Mouse (Mus musculus) heart, adult 8-10 months (tissue): Measurements from ENCODE around the gene Itpk1. TPM values are rescaled to one million over a fixed set of nuclear protein-coding genes. Genes with fewer than 3 reads are reported as not detected.

Source experiments
- DNase-seq: peaks from one replicate; pipeline ENCODE4 v3.0.0; 2022; ENCODE audit warnings: low spot score
- total RNA-seq, 4 experiments: library from RNA; stranded (reverse); gene quantifications; 2 replicates each; pipeline ENCODE4 v1.2.4; 2022

Itpk1 gene
- total RNA-seq, 4 experiments from 2014 or later: 6.9 to 8.0 (median 7.6) TPM

DNA sequence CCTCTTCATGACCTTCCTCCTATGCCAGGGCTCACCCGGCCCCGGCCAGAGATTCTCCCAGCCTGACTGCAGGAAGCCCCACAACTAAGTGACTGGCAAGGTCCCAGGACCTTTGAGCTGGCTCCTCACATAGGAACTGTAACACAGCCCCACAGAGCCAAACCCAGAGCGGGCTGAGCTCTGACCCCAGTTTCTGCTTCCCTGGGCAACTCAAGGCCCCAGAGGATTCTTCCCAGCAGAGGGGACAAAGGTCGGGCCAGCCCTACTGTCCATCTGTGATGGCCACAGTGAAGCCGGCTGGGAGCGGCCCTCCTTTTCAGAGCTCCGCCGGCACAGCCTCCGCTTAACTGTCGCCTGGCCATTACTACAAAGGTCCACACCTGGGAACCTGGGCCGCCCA lies 13.6 kb downstream of the Itpk1 start:
- DNase-seq: no peak

DNA sequence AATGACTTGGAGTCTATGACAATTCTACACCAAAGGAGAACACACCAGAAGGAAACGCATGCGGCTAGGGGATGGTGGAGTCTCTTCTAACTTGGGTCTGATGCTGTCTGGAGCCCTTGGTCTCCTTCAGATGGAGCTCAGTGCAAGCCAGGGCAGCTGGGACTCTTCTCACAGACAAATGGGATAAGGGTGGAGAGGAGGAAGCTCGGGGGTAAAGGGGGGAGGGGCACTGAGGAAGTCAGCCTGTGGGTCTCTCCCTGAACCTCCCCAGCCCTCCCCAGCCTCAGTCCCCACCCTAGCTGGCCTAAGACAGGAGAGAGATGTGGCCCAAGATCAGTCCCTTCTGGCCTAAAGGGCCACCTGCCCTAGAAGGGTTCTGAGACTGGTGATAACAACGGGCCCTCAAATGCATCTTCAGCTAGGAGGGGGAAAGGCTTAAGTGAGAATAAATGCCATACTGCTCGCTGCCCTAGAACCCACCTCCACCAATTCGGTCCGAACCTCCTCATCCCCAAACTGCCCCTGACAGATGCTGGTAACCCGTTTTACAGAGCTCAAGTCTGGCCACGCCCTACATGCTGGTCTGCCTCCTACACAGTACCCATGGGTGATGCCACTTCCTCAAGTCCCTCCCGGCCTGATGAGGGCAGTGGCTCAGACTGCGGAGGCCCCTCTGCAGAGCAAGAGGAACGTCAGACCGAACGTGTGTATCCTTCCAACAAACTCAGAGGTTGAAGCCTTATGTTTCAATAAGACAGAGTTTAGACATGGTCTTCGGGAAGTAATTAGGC lies 14.8 kb downstream of the Itpk1 start:
- no peak for DNase-seq

DNA sequence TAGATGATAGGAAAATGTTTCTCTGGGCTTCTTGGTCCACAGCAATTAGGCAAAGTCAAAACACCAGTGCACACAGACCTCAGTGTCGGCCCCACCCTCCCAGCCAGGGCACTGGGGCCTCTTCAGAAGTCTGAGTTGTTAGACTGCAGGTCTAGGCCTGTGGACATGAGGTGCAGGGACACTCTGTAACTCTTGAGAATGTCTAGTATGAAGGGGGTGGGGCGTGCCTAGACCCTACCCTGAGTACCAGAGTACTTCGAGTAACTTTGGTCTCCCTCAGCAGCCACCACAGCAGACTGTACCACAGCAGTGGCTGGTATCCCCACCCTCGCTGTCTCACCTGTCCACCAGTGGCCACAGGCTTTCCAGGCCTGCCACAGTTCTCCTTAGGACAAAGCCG lies 18.4 kb downstream of the Itpk1 start:
- no peak for DNase-seq

DNA sequence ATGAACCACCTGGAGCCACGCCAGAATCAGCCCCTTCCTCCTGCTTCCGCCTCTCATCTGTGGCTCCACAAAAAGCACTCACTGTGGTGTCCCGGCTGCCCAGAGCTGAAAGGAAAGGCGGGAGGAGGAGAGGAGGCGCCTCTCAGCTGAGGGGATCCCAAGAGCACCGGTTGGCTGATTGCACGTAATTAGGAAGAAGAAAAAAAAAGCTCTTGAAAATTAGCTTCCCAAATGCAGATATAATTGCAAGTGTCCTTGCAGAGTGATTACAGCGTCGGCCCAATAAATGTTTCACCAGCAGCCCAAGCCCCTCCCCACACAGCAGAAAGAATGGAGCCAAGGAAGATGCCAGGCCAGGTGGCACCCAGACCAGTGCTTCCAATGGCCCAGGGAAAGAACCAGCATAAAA lies 19.2 kb downstream of the Itpk1 start:
- no peak for DNase-seq

DNA sequence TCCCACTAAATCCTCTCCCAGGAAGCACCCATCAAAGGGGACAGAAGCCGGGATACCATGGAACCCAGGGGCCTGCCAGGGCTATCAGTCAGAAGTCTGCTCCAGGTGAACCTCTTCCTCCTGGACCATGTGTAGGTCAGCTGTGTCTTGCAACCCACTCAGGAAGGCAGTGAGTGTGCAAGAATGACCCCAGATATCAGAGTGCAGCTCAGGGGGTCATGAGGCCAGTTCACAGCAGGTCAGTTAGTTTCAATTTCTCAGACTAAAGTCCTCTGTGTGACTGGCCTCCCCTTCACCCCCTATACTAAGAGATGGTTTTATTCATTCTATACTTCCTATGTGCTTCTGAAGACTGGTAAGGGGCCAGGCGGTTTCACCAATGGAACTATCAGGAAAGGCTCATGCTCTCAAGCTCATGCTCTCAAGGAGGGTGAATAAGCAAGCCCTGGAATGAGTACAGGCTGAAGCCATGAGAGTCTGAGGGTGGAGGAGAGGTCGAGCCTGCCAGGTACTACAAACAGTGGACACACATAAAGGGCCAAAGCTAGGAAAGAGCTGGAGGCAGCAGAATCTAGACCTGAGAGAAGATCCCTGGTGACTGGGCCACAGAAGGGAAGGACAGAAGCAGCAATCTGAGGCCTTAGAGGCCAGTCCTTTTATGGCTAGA lies 19.9 kb downstream of the Itpk1 start:
- DNase-seq: no peak

DNA sequence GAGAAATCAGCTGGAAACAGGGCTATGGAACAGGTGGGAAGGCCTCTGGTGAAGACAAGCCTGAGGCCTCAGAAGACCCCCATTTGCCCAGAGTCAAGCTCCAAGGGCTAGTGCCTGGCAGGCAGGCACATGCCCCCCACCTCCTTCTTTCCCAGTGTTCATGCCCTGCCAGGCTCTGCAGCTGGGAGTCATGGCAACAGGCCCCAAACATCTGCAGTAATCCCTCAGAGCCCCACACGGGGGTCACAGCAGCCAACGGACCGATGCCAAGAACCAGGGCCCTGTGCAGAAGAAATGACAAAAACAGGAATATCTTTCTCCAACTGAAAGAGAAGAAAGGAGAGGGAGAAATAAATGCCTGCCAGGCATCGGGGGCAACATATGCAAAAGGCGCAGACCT lies 20.8 kb downstream of the Itpk1 start:
- no peak for DNase-seq

DNA sequence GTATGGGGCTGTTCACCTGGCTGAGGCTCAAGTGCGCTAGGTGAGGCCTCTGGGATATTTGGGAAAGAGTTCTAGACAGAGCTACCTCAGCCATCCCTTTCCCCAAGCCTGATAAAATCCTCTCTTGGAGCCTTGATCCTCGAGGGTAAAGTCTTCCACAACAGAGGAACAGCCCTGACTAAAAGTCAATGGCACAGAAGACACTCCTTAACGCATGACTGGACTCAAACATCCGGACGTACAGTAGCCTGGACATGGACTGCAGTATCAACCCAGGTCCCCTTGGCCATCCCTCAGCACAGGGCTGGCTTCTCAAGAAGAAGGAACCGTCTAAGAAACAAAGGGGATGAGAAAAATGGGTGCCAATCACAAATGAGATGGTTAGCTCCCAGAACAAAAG lies 21.3 kb downstream of the Itpk1 start:
- no peak for DNase-seq

DNA sequence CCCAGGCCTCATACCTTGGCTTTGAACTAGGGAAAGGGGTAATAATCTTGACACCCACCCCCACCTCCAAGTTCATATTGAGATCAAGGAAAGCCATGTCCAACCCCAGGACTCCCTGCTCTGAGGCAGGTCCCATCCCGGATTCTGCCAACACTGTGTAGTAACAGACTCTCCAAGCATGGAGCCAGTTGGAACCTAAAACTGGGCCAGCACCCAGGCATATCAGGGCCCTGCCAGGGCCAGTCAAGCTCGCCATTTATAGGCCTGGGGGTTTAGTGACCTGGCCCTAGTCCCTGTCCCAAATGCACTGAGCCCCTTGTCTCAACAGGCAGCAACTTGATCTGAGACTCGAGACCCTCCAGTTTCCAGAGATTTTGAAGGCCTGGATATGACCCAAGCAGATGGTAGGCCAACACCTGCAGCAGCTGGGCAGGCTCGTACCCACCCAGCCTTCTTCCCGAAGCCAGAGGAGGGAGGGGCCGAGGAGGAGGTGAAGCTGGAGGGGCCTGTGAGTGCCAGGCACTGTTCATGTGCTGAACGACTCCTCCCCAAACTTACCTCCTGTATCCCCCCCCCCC lies 21.9 kb downstream of the Itpk1 start:
- DNase-seq: no peak

DNA sequence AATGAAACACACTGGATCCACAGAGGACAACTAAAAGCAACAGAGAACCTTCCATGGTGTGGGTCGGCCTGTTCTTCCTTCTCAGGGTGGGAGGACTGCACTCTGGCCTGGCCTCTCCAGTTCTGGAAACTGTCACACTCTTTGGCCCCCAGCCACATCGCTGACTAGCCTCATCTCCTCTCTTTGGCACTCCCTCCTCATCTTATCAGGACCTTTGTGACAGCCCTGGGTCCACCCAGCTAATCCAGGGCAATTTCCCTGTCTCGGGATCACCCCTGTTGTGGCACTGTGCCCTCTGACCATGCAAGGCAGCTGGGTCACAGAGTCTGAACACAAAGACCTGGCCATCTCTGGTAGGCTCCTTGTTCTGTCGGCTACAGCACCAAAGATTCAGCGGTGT lies 22.6 kb downstream of the Itpk1 start:
- DNase-seq: no peak

DNA sequence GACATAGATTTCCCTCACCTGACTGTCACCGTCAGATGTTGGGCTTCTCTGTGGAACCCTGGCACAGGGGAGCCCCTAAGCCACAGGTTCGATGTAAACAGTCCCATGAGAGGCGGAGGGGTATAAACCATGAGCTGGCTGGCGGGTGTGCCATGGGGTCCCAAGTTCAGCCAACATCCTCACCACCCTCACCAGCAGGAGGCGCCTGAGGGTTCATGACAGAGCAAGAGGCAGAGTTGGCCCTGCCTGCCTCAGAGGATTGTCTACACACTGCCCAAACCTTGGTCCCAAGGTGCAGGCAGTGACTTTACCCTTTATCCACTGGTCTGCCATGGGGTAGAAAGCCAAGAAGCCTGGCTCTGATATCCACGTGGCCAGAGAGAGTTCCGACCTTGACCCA lies 23.1 kb downstream of the Itpk1 start:
- no peak for DNase-seq

DNA sequence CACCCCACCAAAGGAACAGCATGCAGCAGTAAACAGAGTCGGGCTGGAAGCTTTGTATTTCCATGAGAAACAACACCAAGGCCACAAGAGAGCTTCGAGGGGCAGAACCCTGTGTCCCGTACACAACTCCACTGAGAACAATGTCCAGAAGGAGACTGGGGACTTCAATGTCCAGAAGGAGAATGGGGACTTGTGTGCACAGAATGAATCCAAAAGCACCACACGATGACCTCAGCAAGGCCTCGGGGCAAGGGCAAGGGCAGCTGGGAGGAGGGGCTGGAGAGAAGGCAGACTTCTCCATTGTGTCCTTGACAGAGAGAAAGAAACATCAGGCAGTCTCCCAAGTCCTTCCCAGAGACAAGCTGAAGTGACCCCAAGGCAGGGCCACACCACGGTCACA lies 25.9 kb downstream of the Itpk1 start:
- DNase-seq: no peak

DNA sequence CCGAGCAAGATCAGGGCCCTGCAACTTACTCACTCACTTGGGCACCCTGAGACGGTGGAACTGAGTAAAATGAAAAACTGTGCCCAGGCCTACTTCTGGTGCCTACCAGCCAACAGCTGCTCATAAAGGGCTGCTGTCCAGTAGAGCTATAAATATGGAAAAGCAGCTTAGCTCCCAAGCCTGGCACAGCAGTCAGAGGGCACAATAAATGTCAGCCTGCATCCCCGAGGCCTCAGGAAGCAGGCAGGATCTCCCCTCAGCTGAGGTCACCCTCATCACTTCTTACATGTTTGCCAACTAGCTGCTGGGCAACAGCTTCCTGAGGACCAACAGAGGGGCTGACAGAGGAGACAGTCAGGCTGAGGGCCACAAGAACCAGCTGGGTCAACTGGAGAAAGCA lies 27.6 kb downstream of the Itpk1 start:
- no peak for DNase-seq

DNA sequence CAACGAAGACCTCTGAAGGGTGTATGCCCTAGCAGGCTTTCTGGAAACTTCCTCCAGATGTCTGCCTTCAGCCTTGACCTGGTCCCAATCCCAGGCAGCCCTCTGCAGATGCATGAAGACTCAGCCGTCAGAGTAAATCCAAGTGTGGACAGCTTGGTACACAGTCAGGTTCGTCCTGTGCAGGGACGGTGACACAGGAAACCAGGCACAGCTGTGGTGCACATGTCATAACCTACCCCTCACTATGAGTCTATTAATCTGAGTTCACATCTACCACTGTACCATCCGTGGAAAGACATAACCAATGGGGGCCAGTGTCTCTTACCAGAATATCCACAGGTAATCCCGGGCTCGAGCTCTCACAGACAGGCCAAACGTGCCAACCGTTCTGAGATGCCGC lies 30.2 kb downstream of the Itpk1 start:
- no peak for DNase-seq

DNA sequence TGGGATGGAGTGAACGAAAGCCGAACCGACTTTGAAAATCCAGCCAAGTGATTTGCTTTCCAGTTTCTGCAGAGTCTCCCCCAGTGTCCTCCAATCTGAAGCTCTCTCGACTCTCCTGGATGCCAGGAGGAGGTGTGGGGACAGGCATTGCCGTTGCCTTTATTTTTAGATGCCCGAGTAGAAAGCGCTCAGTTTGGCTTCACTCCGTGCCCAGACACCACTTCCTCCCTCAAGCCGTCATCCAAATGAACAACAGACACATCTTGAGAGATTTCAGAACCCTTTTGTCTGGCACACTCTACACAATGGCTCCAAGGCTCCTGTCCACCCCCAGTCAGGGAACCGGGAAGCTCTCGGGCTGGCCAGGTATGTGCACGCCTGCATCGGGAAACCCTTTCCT lies 30.6 kb downstream of the Itpk1 start:
- no peak for DNase-seq

DNA sequence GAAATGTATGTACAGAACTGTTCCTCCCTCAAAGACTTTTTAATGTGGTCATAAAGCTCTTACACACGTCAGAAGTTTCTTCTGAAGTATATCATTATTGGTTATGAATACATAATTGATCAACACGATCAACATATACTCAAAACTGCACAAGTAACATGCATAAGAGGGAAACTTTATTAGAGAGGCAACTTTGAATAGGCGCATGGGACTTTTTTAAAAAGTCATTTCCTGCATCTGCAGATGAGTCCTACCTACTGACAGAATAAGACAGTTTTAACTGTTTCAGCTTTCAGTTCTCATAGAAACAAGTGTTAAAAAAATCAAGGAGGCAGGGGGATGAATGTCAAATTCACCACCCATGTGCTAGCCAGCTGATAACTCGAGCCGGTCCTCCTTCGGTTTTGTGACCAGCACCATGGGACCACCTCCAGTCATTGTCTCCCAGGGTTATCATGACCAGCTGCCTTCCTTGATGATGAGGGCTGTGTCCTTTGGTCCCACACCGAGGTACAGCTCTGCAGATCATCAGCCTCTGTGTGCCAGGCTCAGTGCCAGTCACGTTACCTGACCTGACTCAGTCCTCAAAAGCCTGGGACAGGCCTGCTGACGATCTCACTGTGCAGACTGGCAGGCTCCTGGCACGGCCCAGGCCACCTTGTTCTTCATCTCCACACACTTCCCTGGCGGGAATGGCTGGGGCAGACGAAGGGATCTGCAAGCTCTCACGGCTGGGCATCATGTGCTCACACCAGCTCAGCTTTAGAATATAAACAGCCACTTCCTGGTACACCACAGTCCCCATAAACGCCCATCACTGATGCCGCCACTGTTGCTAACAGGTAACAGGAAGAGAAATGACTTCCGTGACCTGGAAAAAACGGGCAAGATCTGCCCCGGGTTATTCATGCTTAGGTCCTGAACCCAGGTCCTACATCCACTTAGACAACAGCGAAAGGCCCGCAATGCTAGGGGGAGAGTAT lies 31.6 kb downstream of the Itpk1 start:
- peak; percentile 35 for DNase-seq

DNA sequence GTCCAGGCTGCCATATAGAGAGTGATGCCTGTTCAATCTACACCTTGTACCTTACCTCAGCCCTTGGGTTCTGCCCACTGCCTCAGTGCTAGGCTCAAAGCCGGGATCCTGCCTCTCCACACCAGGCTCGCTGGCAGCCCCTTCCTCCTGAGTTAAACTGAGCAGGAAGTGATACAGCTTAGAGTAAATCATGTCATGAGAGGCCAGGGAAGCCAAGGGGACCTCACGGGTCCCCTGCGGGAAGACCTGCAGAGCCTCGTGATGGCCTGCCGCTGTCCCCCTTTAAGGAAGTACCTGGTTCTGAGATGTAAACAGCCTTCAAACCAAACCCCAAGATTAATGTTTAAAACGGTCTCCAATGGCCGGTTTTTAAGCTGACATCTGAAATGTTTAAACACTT lies 32.6 kb downstream of the Itpk1 start:
- DNase-seq: no peak

DNA sequence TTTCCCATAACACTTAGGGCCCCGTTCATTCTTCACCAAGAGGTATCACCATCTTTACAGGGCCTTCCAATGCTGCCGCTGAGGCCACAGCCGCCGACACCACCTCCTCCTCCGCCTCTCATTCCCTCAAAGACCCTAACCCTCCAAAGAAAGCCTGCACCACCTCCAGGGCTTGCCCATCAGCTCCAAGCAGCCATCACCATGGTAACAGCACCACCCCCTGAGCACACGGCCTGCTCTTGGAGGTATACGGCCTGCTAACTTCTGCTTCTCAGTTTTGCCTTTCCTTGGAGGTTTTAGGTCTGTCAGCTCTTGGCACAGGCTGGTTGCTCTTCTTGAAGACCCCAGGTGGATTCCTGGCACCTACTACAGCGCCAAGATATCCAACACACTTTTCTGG lies 33.9 kb downstream of the Itpk1 start:
- no peak for DNase-seq

DNA sequence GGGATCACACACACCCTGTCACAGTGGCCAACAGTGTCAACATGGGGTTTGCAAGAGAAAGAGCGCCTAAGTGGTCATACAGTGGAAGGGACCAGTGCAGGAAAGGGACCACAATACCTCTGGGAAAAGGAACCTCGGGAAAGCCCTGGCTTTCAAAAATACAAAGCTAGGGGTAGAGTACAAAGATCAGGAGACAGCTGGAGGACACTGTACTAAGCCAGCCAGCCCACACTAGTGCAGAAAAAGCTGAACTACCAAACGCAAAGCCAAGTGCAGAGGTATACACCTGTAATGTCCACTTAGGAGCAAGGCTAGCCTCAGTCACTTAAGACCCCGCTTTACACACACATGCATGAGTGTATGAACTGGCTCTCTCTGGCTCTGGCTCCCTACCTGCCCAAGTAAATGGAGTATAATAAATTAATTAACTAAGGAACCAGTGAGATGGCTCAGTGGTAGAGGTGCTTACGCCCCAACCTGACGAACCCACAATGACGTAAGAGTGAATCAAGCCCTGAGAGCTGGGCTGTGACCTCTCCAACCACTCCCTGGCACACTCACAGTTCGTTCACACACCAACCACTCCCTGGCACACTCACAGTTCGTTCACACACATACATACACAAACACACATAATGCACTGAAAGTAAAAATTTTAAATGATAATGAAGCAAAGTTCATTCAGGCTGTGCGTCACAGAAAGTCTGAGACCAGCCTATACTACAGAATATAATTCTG lies 39.1 kb downstream of the Itpk1 start:
- DNase-seq: no peak

DNA sequence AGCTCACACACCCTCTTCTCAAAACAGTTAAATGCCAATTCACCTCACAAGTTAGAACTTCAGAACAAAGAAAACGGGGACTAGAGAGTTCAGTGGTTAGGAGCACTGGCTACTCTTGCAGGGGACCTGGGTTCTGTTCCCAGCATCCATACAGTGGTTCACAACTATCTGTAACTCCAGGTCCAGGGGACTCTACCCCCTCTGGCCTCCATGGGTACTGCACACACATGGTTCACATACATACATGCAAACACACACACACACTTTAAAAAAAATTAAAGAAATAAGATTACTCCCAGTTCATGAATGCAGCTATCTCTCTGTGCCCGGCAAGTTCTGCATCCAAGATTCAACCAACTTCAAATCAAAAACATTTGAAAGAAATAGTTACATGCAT lies 40.7 kb downstream of the Itpk1 start:
- DNase-seq: no peak

DNA sequence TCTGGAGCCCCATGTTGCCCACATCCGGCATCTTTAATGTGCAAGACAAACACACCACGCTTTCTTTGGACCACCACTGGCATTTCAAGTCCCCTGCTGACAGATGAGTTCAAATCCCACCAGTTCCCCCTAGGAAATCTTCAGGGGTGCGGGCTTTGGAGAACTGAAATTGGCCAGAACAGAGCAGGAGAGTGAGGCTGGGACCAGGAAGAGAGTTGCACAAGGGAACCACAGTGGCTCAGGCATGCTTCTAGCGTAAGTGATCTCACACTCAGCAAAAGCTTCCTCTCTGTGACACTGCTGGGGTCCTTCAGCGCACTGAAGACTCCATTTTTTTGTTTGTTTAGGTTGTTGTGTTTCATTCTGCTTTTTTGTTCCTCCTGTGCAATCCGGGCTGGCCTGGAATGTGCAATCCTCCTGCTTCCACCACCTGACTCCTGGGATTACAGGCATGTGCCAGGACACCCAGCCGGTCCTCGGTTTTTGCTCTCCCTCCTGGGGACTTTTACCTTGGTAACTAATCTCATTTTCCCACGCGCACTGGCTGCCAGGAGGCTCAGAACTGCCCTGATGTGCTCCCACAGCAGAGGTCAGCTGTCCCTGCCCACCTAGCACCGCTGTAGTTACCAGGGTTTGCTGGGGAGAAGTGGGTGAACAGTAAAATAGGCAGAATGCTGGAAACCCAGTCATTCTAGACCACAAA lies 41.2 kb downstream of the Itpk1 start:
- DNase-seq: no peak

DNA sequence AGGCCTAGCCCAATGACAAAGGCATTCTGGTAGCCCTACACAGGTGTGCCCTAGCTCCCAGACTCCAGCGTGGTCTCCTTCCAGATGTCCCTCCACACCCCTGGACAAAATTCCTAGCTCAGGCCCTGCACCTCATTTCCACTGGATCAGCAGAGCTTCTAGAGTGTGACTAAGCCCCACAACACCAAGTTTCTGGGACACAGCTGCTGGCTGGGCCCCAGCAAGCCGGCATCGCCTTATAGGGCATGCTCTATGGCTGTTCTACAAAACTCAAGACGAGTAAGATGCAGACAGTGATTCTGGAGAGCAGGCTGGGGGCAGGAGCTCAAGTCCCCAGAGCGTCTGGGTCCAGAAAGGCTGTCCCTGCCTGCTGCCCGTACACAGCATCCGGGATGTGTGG lies 43.0 kb downstream of the Itpk1 start:
- DNase-seq: no peak
